Mouse (Mus musculus) lung, postnatal 0 days (tissue): ENCODE results near the gene Rab11fip5.

Experiments
- CTCF ChIP-seq: IDR thresholded peaks from 2 replicates; pipeline ENCODE4 v1.5.1; 2016; ENCODE audit warnings: antibody characterized with exemption, mild to moderate bottlenecking
- EP300 ChIP-seq: IDR thresholded peaks from 2 replicates; pipeline ENCODE4 v1.6.1; 2016; ENCODE audit warnings: antibody characterized with exemption, mild to moderate bottlenecking, control low read depth

- TF ChIP-seq EP300 (no peak), CTCF (no peak)
These were observed 81.0 kb downstream of the Rab11fip5 start for GRCm38 (mm10) chr6:85293255-85294003.
